Mouse (Mus musculus): ENCODE data around the gene Adrm1.

The Adrm1 gene

DNA sequence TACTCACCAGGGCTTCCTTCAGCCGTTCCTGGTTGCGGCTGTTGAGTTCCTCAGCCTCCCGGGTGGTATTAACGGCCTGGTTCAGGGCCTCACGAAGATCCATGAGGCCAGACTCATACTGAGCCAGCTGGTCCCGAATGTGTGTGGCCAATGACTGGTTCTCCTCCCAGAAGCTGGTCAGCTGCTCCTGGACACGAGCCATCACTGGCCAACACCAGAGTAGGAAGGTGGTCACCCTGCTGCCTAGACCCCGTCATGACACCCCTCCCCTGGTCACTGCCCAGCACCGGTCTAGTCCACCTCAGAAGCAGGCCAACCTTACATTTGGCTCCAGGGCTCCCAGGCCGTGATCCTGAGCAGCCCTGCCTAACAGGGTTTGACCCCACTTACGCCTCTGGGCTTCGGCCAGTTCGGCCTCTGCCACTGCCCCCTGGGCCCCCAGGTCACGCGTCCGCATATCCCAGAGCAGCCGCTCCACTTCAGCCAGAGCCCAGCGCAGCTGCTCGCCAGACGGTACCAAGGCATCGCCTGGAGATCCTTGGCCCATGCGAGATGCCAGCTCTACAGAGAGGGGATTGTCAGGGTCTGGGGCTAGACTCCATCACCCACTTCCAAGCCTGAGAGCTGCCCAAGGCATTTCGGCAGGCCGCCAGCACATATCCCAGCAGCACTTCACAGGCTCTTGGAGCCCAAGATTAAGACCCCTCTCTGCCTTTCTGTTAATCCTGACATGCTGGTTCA, 12.9 kb downstream of the Adrm1 start:
- no peak for DNase-seq (ENCODE audit: low spot score in 2 of 2)

DNA sequence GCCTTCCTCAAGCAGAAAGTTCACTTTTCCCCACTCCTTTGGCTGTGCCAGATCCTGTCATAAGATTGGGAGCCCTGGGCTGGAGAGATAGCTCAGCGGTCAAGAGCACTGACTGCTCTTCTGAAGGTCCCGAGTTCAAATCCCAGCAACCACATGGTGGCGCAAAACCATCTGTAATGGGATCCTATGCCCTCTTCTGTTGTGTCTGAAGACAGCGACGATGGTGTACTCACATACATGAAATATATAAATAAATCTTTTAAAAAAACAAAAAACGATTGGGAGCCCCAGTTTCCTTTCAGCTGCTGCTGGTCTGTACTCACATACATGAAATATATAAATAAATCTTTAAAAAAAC, 13.4 kb downstream of the Adrm1 start:
- DNase-seq (ENCODE audit: low spot score in 2 of 2): no peak

DNA sequence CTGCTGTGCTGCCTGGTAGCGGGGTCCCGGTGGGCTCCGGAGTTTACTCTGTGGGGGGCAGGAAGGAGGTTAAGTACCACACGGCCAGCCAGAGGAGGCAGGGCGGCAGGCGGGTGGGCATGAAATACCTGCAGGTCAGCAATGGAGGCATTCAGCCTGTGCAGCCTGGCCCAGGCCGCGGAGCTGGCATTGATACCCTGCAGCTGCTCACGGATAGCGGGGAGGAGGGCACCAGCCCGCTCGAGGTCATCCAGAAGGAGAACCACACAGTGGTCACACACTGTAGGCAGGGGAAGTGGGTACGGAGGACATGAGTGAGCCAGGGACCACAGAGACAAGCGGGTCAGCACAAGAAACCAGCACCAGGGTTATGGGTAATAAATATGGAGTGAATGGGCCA, 14.4 kb downstream of the Adrm1 start:
- DNase-seq (ENCODE audit: low spot score in 2 of 2): no peak

DNA sequence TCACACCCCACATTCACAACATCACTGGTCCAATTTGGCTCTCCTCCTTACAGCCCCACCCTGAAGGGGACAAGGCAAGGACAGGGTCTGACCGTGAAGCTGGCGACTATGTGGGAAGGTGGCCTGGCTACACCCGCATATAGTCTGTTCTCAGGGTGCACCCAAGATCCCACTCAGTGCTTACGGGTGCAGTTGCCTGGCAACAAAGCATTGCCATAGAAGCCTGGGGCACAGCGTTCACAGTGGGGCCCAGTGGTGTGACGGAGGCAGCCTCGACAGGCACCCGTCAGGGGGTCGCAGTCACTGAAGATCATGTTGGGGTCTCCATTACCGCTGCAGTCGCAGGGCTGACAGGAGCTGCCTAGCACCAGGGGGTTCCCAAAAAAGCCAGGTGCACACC, 16.1 kb downstream of the Adrm1 start:
- DNase-seq (ENCODE audit: low spot score in 2 of 2): no peak

DNA sequence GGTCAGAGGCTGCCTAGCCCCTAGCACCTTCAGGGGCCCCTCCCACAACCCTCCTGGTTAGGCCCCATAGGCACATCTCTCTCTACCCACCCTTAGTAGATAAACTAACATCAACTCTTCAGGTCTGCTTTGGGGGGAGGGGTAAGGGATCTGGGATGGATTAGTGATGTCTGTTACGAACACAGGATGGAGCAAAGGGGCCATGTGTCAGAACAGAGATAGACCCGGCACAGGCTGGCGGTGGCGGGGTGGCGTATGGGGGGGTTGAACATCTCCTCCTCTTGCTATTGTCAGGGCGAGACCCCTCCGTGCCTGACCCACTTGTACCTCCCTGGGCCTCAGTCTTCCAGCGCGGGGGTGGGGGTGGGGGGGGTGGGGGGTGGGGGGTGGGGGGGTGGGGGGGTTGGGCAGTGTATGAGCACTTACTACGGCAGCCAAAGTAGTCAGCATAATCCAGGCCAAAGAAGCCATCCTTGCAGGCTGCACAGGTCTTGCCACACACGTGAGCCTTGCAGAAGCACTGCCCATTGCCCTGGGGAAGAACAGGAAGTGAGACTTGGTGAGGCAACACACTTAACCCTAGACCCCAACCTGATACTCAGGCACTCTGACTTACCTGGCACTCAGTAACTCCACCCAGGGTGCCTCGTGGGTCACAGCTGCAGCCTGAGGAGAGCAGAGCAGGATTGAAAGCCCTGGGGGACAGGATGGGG, 25.5 kb downstream of the Adrm1 start:
- DNase-seq (ENCODE audit: low spot score in 2 of 2): no peak

DNA sequence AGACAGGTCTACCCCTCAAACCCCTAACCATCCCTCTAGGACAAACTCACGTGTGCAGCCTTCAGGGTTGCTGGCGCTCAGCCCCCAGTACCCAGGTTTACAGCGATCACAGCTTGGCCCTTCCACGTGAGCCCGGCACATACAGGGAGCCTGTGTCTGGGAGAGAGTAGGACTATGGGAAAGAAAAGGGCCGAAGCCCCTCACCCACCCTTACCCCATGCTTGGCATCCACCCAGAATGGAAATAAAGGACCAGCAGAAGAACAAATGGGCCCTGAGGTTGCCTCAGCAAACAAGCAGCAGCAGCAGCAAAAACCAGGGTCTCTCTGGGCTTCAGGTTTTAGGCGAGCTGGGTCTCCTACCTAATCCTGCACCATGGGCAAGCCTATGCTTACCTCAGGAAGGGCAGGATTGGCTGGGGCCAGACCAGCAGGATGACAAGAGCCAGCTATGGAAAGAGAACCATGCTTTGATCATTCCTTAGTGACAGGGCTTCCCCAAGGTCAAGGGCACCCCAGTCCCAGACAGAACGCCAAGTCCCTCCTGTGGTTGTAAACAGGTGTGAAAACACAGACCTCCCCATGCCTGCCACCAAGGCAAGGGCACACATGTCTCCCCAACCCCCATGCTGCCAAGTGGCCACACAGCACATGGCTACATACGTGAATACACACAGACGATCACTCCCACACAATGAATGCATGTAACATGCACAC, 26.2 kb downstream of the Adrm1 start:
- DNase-seq (ENCODE audit: low spot score in 2 of 2): no peak

DNA sequence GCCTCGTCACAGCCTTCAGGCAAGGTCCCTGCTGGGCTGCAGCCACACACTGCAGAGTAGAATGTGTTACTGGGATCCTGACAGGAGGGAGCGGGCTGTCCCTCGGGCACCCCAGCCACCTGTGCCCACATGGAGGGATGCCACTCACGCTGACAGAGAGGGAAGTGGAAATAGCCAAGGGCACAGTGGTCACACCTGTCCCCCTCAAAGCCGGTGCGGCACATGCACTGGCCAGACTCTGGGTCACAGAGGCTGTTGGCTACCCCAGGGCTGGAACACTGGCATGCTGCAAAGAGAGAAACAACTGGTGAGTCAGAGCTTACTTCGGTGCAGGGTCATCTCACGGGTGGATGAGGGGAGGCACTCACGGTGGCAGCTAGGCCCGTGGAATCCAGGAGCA, 27.5 kb downstream of the Adrm1 start:
- no peak for DNase-seq (ENCODE audit: low spot score in 2 of 2)

DNA sequence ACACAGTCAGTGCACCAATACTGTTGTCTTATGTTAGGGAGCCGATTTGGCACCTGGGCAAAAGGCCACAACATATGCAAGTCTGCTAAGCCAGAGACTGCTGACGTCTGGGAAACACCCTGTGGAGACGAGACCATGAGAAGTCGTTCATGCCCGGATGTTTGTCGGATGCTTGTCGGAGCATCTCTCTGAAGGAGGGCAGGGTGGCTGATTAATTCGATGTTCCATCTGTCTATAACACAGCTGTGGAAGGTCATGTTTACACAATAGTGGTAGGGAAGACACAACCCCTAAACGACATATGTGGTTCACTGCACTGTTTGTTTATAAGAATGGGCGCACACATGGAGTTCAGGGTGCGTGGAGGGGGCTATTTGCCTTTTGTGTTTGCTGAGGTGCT, 29.4 kb downstream of the Adrm1 start:
- DNase-seq (ENCODE audit: low spot score in 2 of 2): no peak

DNA sequence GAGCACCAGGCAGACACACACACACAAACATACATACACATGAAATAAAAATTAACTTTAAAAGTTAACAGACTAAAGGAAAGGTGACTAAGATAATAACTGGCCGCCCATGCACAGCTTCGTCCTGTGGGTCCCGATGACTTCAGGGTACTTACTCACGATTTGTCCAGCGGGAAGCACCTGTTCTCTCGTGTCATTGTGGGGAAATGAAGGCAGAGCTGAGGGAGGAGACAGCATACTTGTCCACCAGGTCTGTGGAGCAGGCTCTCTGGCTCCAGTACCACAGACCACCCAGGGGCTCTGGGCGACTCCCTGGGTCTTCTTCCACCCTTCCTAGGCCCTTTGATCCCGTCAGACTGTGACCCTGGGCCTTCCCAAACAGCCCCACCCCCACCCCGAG, 30.0 kb downstream of the Adrm1 start:
- no peak for DNase-seq (ENCODE audit: low spot score in 2 of 2)

DNA sequence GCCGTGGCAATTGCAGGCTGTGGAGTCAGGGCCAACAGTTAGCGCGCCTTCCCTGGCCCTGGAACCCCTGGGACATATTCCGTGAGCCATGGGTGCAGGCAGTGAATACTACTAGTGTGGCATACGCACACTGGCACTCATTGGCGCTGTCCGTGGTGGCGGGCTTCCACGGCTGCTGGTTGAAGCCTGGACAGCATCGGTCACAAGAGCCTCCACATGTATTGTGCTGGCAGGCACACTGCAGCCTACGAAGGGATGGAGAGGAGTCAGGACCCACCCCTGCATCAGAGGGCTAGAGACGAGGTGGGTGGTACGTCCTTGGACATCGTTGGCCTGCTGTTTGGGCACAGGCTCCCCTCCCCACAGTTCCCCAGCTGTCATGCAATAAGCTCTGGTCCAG, 31.0 kb downstream of the Adrm1 start:
- DNase-seq (ENCODE audit: low spot score in 2 of 2): no peak

DNA sequence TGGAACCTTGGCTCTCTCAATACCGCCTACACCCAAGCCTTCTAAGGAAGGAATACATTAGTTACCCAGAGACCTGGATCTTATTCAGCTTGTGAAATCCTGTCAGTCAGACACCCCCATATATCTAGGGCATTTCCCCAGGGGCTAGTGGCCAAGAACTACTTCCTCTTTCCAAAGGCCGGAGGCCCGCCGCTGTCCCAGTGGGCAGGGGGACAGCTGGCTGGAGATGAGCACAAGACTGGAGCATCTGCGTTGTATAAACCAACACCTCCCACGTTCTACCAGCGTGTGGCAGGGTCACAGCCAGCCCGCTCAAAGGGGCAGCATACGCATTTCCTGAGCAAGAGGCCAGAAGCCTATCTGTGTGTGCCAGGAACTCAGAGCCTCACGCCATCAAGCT, 31.5 kb downstream of the Adrm1 start:
- DNase-seq (ENCODE audit: low spot score in 2 of 2): no peak

DNA sequence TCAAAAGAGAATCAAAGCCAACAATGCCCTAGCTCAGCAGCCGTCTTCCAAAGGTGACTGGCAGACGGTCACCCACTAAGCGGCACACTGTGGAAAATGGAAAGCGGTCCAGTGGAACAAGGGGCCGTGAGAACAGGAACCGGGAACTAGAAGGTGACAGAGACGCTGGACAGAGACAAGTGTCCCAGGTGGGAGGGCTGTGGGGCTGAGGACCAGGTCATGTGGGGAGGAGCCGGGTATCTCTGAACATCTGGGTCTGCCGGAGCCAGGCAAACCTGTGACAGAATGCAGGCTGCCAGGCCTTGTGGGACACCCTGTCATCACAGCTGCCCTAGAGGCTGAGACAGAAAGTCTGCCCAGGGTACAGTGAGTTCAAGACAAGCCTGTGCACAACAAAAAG, 33.2 kb downstream of the Adrm1 start:
- DNase-seq (ENCODE audit: low spot score in 2 of 2): no peak

DNA sequence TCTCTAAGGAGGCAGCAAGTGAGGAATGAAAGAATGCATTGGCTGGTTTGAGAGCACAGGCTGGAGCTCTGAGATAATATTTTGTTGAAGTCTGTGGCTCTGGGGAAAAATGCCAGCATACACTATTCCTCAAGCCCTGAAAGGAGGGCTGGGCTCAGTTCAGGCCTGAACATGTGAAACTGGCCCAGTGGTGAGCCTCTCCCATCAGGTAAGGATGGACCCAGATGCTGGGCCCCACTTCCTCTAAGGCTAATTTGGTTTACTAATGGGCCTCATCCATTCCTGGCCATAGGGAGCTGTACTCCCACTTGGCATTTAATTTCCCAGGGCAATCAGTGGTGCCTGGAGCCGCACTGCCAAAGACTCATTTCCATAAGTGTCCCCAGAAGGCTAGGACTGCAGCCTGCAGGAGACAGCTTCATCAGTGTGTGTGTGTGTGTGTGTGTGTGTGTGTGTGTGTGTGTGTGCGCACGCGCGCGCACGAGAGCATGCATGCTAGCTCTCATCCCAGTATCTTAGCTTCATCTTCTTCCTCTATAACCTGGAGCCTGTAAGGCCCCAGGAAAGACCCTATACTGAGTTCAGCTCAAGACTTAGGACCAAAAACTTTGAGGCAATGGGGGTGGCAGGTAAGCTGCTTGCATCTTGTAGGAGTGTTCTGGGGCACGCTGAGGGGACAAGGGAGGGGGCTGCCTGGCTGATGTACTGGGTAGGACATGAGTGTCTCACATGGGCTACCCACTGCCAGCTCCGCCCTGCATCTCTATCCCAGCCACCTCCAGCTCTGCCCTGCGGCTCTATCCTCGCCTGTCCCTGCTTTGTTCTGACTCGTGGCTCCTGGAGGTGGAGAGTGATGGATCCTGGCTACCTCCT, 34.0 kb downstream of the Adrm1 start:
- no peak for DNase-seq (ENCODE audit: low spot score in 2 of 2)

DNA sequence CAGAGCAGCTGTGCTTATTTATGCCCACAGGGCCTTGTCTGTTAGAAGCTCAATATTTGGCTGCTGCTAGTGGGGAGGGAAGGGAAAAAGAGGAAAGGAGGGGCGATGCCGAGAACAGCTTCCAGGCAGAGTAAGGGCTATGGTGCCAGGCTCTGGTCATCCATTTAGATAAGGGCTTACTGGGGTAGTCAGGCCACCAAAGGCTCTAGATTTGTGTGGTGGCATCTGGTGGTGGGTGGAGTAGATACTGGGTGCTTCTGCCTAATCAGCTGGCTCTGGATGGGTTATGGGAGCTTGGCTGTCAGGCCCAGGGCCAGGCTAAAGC, 34.6 kb downstream of the Adrm1 start:
- DNase-seq (ENCODE audit: low spot score in 2 of 2): no peak

DNA sequence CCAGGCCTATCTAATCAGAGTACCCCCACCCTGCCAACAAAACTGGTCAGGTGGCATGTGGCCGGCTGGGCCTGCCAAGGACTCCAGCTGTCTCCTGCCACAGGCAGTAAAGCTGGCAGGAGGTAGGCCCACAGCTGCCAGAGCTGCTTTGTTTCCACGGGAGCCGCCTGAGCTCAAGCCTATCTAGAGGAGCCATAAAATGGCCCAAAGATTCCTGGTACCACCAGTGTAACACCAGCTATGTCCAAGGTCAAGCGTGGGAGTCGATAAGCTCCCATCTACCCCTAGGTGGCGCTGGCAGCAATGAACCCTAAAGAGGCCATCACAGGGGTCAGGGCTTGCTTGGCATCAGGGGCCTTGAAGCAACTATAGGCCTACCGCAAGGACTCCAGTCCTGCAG, 36.6 kb downstream of the Adrm1 start:
- DNase-seq (ENCODE audit: low spot score in 2 of 2): no peak

DNA sequence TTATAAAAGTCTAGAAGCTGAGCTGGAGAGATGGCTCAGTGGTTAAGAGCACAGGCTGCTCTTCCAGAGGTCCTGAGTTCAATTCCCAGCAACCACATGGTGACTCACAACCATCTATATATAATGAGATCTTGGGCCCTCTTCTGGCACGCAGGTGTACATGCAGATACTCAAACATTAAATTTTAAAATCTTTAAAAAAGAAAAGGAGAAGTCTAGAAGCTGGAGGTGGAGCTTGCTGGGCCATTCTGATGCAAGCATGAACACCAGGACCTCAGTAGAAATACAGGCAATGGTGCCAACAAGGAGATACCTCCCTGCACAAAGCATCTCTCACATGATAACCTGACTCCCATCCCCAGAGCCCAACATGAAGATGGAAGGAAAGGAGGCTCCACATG, 37.7 kb downstream of the Adrm1 start:
- DNase-seq (ENCODE audit: low spot score in 2 of 2): no peak

DNA sequence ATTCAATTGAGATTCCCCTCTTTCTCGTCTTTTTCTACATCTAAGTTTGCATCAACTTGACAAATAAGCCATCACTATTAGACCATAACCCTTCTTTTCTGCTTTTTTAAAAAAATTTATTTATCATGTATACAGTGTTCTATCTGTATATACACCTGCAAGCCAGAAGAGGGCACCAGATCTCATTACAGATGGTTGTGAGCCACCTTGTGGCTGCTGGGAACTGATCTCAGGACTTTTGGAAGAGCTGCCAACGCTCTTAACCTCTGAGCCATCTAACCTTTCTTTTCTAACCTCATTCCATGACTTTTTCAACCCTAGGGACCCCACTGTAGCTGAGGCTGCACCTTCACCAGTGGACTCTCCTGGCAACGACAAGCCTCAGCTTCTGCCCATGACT, 41.0 kb downstream of the Adrm1 start:
- no peak for DNase-seq (ENCODE audit: low spot score in 2 of 2)

DNA sequence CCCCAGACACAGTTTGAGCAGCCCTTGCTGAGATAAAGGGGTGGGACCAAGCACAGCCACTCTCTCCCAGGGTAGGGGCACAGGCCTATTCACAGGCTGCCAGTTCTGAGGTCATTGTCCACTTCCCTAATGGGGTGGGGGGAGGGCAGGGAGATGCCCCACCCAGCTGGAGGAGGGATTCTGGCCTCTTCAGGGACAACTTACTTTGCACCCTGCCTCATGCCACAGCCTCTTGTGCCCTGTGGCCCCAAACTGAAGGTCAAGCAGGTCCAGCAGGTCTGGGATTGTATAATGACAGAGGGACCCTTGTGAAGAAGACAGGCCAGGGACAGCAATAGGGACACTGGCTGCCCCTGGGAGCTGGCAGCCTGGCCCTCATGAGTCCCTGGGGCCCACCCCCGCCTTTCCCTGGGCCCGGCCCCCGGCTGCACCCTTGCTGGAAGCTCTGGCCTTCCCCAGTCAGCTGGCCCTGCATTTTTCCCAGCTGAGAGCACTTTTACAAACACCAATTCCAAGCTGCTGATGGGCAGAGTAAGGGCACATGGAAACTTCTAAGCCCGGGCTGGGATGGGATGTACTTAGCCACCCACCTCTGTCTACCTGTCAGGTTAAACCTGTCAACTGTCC, 43.2 kb downstream of the Adrm1 start:
- DNase-seq (ENCODE audit: low spot score in 2 of 2): no peak

DNA sequence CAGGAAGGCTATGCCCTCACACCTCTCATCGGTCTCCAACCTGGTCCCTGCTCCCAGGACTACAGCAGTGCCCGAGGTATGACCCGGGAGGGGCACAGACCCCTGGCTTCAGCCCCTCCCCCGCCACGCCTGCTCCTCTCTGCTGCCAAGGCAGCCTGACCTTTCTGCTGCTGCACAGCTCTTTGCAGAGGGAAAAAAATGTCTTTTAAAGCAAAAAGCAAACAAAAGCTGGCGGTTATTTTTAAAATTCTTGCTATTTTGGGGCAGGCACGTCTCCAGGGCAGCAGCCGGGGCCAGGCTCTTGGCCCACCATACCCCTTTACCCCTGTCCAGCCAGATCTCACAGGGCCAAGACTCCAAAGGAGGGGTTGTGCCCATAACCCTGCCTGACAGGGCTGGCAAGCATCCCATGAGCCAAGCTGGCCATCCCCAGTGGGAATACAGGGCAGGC, 43.8 kb downstream of the Adrm1 start:
- DNase-seq (ENCODE audit: low spot score in 2 of 2): no peak

DNA sequence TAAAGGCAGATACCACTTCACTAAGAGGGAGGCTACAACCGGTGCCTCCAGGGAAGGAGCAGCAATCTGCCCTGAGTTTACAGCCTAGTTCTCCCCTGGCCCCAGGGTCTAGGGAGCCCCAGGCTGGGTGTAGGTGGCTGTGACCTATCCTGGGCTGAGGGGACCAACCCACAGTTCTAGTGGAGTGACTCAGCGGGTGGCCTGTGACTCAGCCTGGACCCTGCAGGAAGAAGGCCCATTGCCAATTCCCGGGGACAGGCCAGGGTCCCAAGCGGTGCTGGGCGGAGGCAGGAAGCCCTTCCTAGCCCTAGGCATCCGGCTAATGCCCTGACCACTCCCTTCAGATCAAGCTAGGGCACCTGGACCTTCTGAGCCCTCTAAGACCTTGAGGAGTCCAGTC, 44.7 kb downstream of the Adrm1 start:
- no peak for DNase-seq (ENCODE audit: low spot score in 2 of 2)

DNA sequence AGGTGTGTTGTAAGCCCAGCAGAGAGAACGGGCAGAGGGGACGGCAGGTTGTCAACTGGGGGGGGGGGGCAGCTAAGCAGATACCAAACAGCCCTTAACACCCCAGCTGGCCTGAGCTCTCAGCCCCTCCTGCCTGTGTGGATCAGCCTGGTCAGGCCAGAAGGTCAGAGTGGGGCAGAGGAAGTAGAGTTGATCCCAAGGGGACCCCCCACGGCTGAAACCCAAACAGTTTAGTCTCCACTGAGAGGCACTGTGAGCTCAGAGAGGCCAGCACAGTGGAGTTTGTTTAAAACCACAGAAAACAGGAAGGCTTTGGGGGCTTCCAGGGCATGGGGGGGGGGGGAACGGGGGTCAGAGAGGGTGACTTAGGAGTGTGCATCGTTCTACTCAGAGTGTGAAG, 45.6 kb downstream of the Adrm1 start:
- no peak for DNase-seq (ENCODE audit: low spot score in 2 of 2)

DNA sequence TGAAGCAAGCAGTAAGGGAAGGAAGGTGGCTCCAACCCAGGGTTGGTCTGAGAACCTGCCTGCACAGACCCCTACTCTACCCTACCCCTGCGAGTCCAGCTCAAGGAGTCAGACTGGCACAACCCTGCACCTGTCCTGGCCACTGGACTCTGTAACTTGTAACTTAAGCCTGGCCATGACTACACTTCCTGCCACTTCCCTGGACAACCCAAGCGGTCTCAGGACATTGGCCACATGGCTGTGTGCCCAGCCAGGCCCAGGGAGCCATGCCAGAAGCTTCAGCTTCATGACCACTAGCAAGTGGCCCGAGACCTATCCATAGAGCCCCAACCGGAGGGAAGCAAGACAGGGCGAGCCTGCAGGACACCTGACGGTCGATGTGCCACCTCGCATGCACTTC, 46.3 kb downstream of the Adrm1 start:
- DNase-seq (ENCODE audit: low spot score in 2 of 2): no peak
